Mouse (Mus musculus) kidney, embryonic 16.5 days (tissue): ENCODE measurements around the gene Myh7. TPM values are rescaled to one million over a fixed set of nuclear protein-coding genes. Genes with fewer than 3 reads are reported as not detected.
"Not testable (repeated sequence)": the region's sequence is repeated elsewhere in the genome, so short reads cannot be mapped to it uniquely, and the experiment has no call there.

Experiments
- ATAC-seq: fragments of 200-750 bp; cut with Nextera tagmentation; 2 replicates; pipeline ENCODE4 v1.8.0; 2017; ENCODE audit warnings: moderate TSS enrichment; ENCODE audit not compliant: low FRiP score, low TSS enrichment
- H3K27ac ChIP-seq: fragments of 300-500 bp; sonication (generic); 2 replicates; pipeline ENCODE4 v1.5.1; 2014; ENCODE audit warnings: low read length
- H3K27me3 ChIP-seq: fragments of 300-500 bp; sonication (generic); 2 replicates; pipeline ENCODE4 v1.6.1; 2014; ENCODE audit warnings: low read length, control low read depth, mixed read lengths; ENCODE audit not compliant: insufficient read depth
- H3K36me3 ChIP-seq: fragments of 300-500 bp; sonication (generic); 2 replicates; pipeline ENCODE4 v1.6.1; 2014; ENCODE audit warnings: low read length, control low read depth, mixed read lengths; ENCODE audit not compliant: insufficient read depth
- H3K4me1 ChIP-seq: fragments of 300-500 bp; sonication (generic); 2 replicates; pipeline ENCODE4 v1.6.1; 2014; ENCODE audit warnings: low read length, control low read depth, mixed read lengths; ENCODE audit not compliant: insufficient read depth
- H3K4me2 ChIP-seq: fragments of 300-500 bp; sonication (generic); replicated peaks from 2 replicates; pipeline ENCODE4 v1.6.1; 2014; ENCODE audit warnings: low read depth, low read length
- H3K4me3 ChIP-seq: fragments of 300-500 bp; sonication (generic); 2 replicates; pipeline ENCODE4 v1.5.1; 2014; ENCODE audit warnings: mild to moderate bottlenecking, low read length
- H3K9ac ChIP-seq: fragments of 300-500 bp; sonication (generic); replicated peaks from 2 replicates; pipeline ENCODE4 v1.6.1; 2014; ENCODE audit warnings: low read length
- H3K9me3 ChIP-seq: fragments of 300-500 bp; sonication (generic); 2 replicates; pipeline ENCODE4 v1.6.1; 2016; ENCODE audit warnings: low read length, control low read depth
- WGBS: fragments of 180-500 bp; shearing (Covaris S2); extraction: QIAGEN DNeasy Blood & Tissue Kit; methylation state at CpG from one replicate; pipeline ENCODE4 v1.1.7; 2014; 5-methylcytosine and 5-hydroxymethylcytosine counted together
- polyA plus RNA-seq: library from polyadenylated mRNA; unstranded; fragments of >200 nt; fragmentation: Nextera tagmentation; extraction: Ambion mirVana; gene quantifications from 2 replicates; pipeline ENCODE4 v1.2.1, GENCODE M21; 2015

Myh7 gene
- polyA plus RNA-seq, 1 experiment from 2014 or later = 5.0 TPM

DNA sequence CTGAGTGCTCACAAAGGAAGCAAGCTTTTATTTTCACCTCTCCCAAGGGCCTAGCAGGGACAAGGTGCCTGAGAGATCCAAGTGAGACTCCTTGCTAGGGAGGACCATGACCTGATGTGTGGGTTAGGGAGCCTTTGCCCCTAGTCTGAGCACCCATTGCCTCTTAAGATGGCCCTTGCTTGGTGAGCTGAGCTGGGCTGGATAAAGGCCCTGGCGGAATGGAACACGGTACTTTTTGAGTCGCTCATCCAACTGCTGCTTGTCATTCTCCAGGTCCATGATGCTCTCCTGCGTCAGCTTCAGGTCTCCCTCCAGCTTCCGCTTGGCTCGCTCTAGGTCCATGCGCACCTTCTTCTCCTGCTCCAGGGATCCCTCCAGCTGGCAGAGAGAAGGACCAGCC is 12.5 kb downstream of the Myh7 start:
- Histone ChIP-seq H3K9me3 (no peaks in the 10 kb centered on the region), H3K27me3 (no peaks in the 10 kb centered on the region), H3K4me2 (no peak overlapping the region), H3K27ac (no peak overlapping the region), H3K9ac (no peak overlapping the region), H3K4me1 (no peaks in the 10 kb centered on the region), H3K4me3 (no peak overlapping the region), H3K36me3 (no peaks in the 10 kb centered on the region)
- ATAC-seq = no peak
- 96% methylated on average over 7 of the region's 7 CpGs for WGBS

DNA sequence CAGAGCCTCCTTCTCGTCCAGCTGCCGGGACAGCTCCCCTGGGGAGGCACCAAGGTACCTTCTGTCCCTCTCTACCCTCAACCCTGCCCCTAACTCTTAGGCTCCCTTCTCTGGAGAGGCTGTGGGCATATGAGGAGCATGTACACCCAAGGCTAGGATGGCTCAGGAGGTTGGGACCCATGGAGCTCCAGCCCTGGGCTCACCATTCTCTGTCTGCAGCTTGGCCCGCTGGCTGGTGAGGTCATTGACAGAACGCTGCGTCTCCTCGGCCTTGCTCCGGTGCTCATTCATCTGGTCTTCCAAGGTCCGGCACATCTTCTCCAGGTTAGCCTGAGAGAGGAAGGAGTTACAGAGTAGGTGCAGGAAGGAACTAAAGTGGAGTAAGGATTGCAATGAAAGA is 15.8 kb downstream of the Myh7 start:
- no peaks in the 10 kb centered on the region for H3K4me1 ChIP-seq
- no peaks in the 10 kb centered on the region for H3K27me3 ChIP-seq
- no peak overlapping the region for H3K4me2 ChIP-seq
- WGBS = 78% methylated on average over 8 of the region's 8 CpGs
- no peaks in the 10 kb centered on the region for H3K36me3 ChIP-seq
- no peak overlapping the region for H3K9ac ChIP-seq
- no peak overlapping the region for H3K4me3 ChIP-seq
- no peak for ATAC-seq
- no peak overlapping the region for H3K27ac ChIP-seq
- no peaks in the 10 kb centered on the region for H3K9me3 ChIP-seq

DNA sequence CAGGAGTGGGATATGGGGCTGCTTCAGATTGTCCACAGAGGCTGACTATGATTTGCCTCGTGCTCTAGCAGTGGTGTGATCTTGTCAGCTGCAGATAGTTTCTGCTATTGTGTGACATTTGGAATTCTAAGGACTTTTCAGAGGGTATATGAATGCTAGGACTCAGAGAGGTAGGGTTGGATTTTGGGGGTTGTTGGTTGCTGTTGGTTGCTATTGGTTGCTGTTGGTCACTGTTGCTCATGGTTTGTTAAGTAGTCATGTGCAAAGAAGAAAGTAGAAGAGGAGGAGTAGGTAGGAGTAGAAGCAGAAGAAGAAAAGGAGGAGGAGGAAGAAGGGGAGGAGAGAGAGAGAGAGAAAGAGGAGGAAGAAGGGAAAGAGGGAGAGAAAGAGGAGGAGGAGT is 17.8 kb downstream of the Myh7 start, which contains the start of gene Gm17428:
Gm17428 (plus strand) TSS at position 301 of the 400 bp plus-strand sequence.
- Histone ChIP-seq H3K4me2 (no peak within 1 kb of the TSS), H3K27me3 (no peaks in the 10 kb centered on the region), H3K36me3 (no peaks in the 10 kb centered on the region), H3K4me3 (no peak within 1 kb of the TSS), H3K27ac (no peak within 1 kb of the TSS), H3K9me3 (no peaks in the 10 kb centered on the region), H3K4me1 (no peaks in the 10 kb centered on the region), H3K9ac (no peak within 1 kb of the TSS)
- no peak for ATAC-seq
- WGBS = 80% methylated on average over 1 of the region's 1 CpGs

DNA sequence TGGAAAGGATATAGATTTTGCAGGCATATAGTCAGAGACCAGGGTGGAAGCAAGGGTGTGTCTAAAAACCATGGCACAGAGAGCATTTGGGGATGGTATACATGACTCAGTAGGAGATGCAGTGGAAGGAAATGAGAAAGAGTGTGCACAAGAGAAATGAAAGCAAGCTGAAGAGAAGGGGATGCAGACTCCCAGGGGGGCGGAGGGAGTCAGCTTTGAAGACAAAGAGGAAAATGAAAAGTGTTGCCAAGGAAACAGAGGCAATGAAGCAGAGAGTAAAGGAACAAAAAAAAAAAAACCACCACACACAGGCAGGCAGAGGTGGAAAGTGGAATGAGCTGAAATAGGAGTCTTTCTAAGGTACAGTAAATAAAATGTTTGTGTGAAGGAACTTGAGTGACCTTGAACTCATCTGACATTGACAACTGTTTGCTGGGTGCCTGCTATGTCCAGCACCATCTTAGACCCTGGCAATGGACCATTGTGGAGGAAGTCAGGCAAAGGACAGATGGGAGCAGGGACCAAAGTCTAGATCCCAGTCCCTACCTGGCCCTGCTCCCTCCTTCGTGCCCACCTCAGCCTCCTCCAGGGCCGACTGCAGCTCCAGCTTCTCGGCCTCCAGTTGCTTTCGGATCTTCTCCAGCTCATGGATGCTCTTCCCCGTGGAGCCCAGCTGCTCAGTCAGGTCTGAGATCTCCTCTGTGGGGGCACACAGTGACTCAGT is 20.2 kb downstream of the Myh7 start:
- ATAC-seq = no peak
- H3K27me3 ChIP-seq = no peaks in the 10 kb centered on the region
- no peaks in the 10 kb centered on the region for H3K36me3 ChIP-seq
- H3K4me1 ChIP-seq = no peaks in the 10 kb centered on the region
- H3K9ac ChIP-seq = no peak overlapping the region
- 80% methylated on average over 5 of the region's 6 CpGs for WGBS
- no peaks in the 10 kb centered on the region for H3K9me3 ChIP-seq
- H3K27ac ChIP-seq = no peak overlapping the region
- no peak overlapping the region for H3K4me2 ChIP-seq
- no peak overlapping the region for H3K4me3 ChIP-seq

GRCm38 (mm10) chr14:54972786-54973185 is 21.6 kb downstream of the Myh7 start:
- ATAC-seq, H3K36me3 ChIP-seq, H3K9ac ChIP-seq, H3K27me3 ChIP-seq, H3K27ac ChIP-seq, H3K9me3 ChIP-seq, H3K4me3 ChIP-seq, H3K4me2 ChIP-seq, H3K4me1 ChIP-seq: not testable (repeated sequence)
- 91% methylated on average over 6 of the region's 11 CpGs for WGBS

GRCm38 (mm10) chr14:54968344-54968743 is 26.1 kb downstream of the Myh7 start:
- H3K27me3 ChIP-seq = no peaks in the 10 kb centered on the region
- no peak overlapping the region for H3K27ac ChIP-seq
- no peaks in the 10 kb centered on the region for H3K4me1 ChIP-seq
- no peak overlapping the region for H3K4me2 ChIP-seq
- no peaks in the 10 kb centered on the region for H3K9me3 ChIP-seq
- no peaks in the 10 kb centered on the region for H3K36me3 ChIP-seq
- no peak for ATAC-seq
- H3K4me3 ChIP-seq = no peak overlapping the region
- H3K9ac ChIP-seq = no peak overlapping the region

- H3K9me3 ChIP-seq = no peaks in the 10 kb centered on the region
- H3K4me2 ChIP-seq = no peak overlapping the region
- no peak overlapping the region for H3K27ac ChIP-seq
- no peaks in the 10 kb centered on the region for H3K36me3 ChIP-seq
- H3K4me3 ChIP-seq = no peak overlapping the region
- H3K27me3 ChIP-seq = no peaks in the 10 kb centered on the region
- no peak overlapping the region for H3K9ac ChIP-seq
- no peak for ATAC-seq
- no peaks in the 10 kb centered on the region for H3K4me1 ChIP-seq
- WGBS = 90% methylated on average over 3 of the region's 3 CpGs
Measured at GRCm38 (mm10) chr14:54967874-54968273, 26.6 kb downstream of the Myh7 start.

GRCm38 (mm10) chr14:54966320-54966977 is 28.0 kb downstream of the Myh7 start, which contains the start of gene Myh6:
Myh6 (minus strand) TSS chr14:54966927.
- Histone ChIP-seq H3K4me3 (no peak within 1 kb of the TSS), H3K36me3 (no peaks in the 10 kb centered on the region), H3K9me3 (no peaks in the 10 kb centered on the region), H3K27ac (no peak within 1 kb of the TSS), H3K9ac (no peak within 1 kb of the TSS), H3K4me2 (no peak within 1 kb of the TSS), H3K27me3 (no peaks in the 10 kb centered on the region), H3K4me1 (no peaks in the 10 kb centered on the region)
- no peak for ATAC-seq
- WGBS = 63% methylated on average over 7 of the region's 7 CpGs

GRCm38 (mm10) chr14:54965631-54966030 is 28.8 kb downstream of the Myh7 start:
- 66% methylated on average over 6 of the region's 6 CpGs for WGBS
- no peak overlapping the region for H3K27ac ChIP-seq
- H3K4me1 ChIP-seq = no peaks in the 10 kb centered on the region
- H3K36me3 ChIP-seq = no peaks in the 10 kb centered on the region
- no peak for ATAC-seq
- H3K4me3 ChIP-seq = no peak overlapping the region
- no peaks in the 10 kb centered on the region for H3K27me3 ChIP-seq
- no peaks in the 10 kb centered on the region for H3K9me3 ChIP-seq
- no peak overlapping the region for H3K4me2 ChIP-seq
- H3K9ac ChIP-seq = no peak overlapping the region

DNA sequence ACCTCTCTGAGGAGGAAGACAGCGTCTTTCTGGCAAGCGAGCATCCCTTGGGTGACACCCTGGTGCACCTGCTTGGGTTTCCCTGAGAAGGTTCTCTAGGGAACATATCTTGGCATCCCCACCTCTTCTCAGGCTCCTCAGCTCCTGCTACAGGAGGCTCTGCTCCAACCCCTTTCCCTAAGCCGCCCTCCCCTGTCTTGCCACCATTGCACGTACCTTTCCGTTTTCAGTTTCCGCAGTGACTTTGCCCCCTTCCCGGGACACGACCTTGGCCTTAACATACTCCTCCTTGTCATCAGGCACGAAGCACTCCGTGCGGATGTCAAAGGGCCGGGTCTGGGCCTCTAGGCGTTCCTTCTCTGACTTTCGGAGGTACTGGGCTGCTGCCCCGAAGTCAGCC is 29.4 kb downstream of the Myh7 start:
- Histone ChIP-seq H3K4me1 (no peaks in the 10 kb centered on the region), H3K4me3 (no peak overlapping the region), H3K27ac (no peak overlapping the region), H3K4me2 (no peak overlapping the region), H3K9ac (no peak overlapping the region), H3K36me3 (no peaks in the 10 kb centered on the region), H3K9me3 (no peaks in the 10 kb centered on the region), H3K27me3 (no peaks in the 10 kb centered on the region)
- 78% methylated on average over 15 of the region's 15 CpGs for WGBS
- ATAC-seq = no peak
